Mouse (Mus musculus): ENCODE data around the gene Aldob. TPM values are rescaled to one million over a fixed set of nuclear protein-coding genes. Genes with fewer than 3 reads are reported as not detected.

The Aldob gene
- total RNA-seq, 2 experiments from 2014 or later: not detected

DNA sequence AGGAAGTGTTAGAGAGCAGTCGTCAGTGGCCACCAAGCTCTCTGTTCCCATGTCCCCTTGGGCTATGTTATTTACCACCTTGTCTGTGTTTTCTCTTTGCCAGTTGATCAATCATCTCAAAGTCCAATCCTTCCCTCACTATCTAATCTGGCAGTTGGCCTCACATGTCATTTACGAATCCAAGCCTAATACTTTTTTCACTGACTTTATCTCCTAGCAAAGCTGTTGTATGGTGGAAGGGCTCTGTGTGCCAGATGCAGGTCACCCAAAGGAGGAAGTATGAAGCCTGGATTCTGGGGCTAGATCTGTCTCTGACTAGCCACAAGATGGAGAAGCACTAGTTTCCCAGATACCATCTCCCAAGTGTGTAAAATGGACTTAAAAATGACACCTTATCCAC lies 8.8 kb upstream of the Aldob start:
- intact Hi-C loops (cut with DNase I): no loop called here
- no peak overlapping the region for H3K4me3 ChIP-seq
- H3K27ac ChIP-seq: no peak overlapping the region
- DNase-seq: no peak
- TF ChIP-seq CTCF (IDR thresholded peaks at IDR 0.05): no peak

- TF ChIP-seq CTCF (IDR thresholded peaks at IDR 0.05): no peak
- DNase-seq: no peak
- Histone ChIP-seq H3K4me3 (no peak overlapping the region), H3K27ac (no peak overlapping the region)
- intact Hi-C loops (cut with DNase I): no loop called here
These were observed 8.0 kb upstream of the Aldob start for GRCm38 (mm10) chr4:49557375-49557774.

DNA sequence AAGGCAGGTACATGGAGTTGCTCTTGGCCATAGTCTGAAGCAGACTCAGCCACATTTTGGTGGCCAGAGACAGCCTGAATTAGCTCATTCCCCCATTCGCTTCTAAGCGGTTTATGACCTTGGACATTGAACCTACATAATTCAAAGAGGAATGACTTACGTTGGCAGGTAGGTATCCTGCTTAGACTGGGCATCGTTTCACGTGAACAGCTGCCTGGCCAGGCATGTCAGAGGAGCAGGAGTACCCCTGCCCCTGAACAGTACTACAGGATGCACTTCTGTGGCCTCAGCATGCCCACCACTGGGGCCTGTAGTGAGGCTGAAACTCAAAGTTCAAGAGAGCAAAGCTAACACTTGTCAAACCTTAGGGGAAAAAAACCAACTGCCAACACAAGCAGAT lies 4.0 kb upstream of the Aldob start:
- intact Hi-C loops (cut with DNase I): no loop called here
- no peak for TF ChIP-seq CTCF (IDR thresholded peaks at IDR 0.05)
- no peak overlapping the region for H3K4me3 ChIP-seq
- no peak overlapping the region for H3K27ac ChIP-seq
- no peak for DNase-seq

- Histone ChIP-seq H3K4me3 (no peak overlapping the region), H3K27ac (no peak overlapping the region)
- TF ChIP-seq CTCF (IDR thresholded peaks at IDR 0.05): no peak
- intact Hi-C loops (cut with DNase I): no loop called here
- no peak for DNase-seq
These were observed 1.7 kb downstream of the Aldob start for GRCm38 (mm10) chr4:49547544-49548219.

DNA sequence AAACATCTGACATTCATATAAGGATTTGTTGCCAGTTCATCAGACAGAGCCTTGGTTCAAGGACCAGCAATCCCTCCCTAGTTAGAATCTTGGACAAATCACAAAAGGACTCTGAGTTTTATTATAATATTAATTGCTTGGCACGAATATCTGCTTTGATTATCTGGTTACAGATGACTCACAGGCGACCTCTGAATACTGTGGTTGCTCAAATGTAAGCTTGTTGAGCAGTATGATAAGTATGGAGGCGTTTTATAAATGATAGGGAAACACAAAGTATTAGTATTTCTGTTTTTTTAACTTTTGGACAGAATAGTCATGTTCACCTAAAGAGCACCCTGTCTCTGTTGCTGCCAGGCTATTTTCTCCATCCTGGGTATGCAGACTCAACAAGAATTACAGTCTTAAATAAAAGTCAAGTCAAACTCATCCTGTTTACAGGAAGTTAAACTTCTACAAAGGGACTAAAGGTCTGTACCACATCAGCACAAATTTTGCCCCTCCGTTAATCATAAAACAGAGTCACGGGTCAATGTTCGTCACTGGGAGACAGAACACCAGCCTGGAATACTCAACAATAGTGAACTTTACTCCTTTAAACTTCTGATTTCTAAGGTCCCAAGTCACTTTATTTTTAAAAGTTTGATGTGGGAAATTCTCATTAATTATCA lies 2.3 kb downstream of the Aldob start:
- DNase-seq: no peak
- TF ChIP-seq CTCF (IDR thresholded peaks at IDR 0.05): no peak
- H3K4me3 ChIP-seq: no peak overlapping the region
- H3K27ac ChIP-seq: no peak overlapping the region
- intact Hi-C loops (cut with DNase I): no loop called here

GRCm38 (mm10) chr4:49546026-49546425 lies 3.3 kb downstream of the Aldob start:
- no peak for TF ChIP-seq CTCF (IDR thresholded peaks at IDR 0.05)
- intact Hi-C loops (cut with DNase I): no loop called here
- no peak for DNase-seq
- H3K27ac ChIP-seq: no peak overlapping the region
- no peak overlapping the region for H3K4me3 ChIP-seq

- intact Hi-C loops (cut with DNase I): no loop called here
- DNase-seq: peak; percentile 48
- TF ChIP-seq CTCF (IDR thresholded peaks at IDR 0.05): no peak
- Histone ChIP-seq H3K4me3 (no peak overlapping the region), H3K27ac (no peak overlapping the region)
These were observed 8.4 kb downstream of the Aldob start for GRCm38 (mm10) chr4:49540966-49541365.

DNA sequence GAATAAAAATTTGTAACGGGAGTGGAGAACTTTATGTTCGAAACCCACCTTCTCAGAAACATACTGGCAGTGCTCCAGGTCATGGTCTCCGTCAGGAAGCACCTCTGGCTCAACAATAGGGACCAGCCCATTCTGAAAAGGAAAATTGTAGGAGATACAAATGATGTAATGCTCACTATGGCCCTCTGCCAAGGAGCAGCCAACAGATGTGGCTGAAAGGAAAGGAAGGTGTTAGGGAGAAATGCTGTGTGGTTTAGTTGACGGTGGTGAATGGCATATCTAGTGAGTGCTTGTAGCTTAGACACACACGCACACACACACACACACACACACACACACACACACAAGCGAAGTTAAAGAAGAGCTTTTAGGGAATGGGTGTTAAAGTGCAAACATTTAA lies 9.7 kb downstream of the Aldob start:
- H3K27ac ChIP-seq: no peak overlapping the region

GRCm38 (mm10) chr4:49536671-49537070 lies 12.7 kb downstream of the Aldob start:
- Histone ChIP-seq H3K27ac (no peak overlapping the region), H3K4me3 (no peak overlapping the region)
- intact Hi-C loops (cut with DNase I): no loop called here
- DNase-seq: no peak
- TF ChIP-seq CTCF (IDR thresholded peaks at IDR 0.05): no peak

More for the DNA sequence above, 9.7 kb downstream of the Aldob start:
- no peak overlapping the region for H3K4me3 ChIP-seq
- TF ChIP-seq CTCF (IDR thresholded peaks at IDR 0.05): no peak
- DNase-seq: no peak
- intact Hi-C loops (cut with DNase I): no loop called here

DNA sequence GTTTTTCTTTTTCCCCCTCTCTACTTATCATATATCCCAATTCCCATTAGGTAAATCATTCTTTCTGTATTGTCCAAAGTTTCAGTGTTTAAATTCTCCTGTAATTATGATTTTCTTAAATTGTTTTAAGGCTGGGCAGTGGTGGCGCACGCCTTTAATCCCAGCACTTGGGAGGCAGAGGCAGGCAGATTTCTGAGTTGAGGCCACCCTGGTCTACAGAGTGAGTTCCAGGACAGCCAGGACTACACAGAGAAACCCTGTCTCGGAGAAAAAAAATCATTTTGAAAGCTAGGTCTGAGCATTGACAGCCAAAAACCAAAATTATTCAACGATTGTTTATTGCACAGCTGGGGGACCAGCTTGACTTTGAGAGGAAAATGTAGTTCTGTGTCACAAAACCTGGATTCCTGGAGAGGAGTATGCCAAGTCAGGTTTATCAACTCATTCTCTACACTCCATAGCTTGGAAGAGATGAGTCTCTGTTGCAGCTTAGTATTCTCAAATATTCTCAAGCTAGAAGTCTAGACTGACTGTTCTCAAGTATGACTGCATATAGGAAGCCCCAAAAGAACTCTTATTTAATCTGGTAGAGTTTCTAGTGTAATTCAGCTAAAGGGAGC lies 13.6 kb downstream of the Aldob start:
- H3K27ac ChIP-seq: no peak overlapping the region
- no peak for TF ChIP-seq CTCF (IDR thresholded peaks at IDR 0.05)
- DNase-seq: no peak
- H3K4me3 ChIP-seq: no peak overlapping the region
- intact Hi-C loops (cut with DNase I): no loop called here

DNA sequence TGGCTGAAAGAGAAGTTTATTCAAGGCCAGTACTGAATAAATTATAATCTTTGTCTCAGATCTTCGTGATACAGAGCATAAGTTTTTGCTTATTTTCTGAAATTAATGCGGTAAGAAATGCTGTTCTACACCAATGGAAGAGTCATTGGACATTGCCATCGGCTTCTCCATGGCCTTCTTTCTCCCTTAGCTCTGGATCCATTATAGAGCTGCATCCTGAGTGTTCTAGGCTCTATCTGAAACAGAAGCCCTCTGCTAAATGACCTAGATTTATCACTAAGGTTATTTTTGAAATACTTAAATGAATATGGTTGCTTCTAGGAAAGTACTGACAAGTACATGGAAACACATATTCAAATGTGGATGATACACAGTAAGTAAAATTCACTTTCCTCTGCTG lies 14.3 kb downstream of the Aldob start:
- no peak overlapping the region for H3K4me3 ChIP-seq
- no peak overlapping the region for H3K27ac ChIP-seq
- no peak for TF ChIP-seq CTCF (IDR thresholded peaks at IDR 0.05)
- no peak for DNase-seq
- intact Hi-C loops (cut with DNase I): no loop called here

GRCm38 (mm10) chr4:49522576-49522975 lies 26.8 kb downstream of the Aldob start:
- intact Hi-C loops (cut with DNase I): no loop called here
- TF ChIP-seq CTCF (IDR thresholded peaks at IDR 0.05): no peak
- DNase-seq: peak; percentile 21
- Histone ChIP-seq H3K27ac (no peak overlapping the region), H3K4me3 (peak overlapping the region; percentile 95; the same call in 1 of the 2 replicates)

DNA sequence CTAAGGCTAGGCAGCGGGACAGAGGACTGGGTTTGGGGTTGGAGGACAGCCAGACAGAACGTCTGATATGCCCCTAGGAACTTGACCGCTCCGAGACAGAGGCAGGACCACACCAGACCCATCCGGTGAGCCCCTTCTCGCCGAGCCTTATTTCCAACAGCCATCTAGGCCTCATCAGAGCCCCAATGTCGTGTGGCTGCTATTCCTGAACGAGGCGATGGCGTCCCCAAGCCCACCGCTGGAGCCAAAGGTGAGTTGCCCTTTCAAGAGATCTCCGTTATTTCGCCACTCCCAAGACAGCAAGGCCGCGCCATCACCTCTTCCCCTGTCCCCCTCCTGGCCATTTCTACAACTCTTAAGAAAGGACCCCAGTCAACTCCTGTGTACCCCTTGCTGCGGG lies 28.0 kb downstream of the Aldob start:
- no peak for DNase-seq
- intact Hi-C loops (cut with DNase I): loop anchor here (2.0 kb wide), 1 partner anchor 109 kb away; no protein-coding TSS in a partner anchor
- peak overlapping the region; percentile 95 for H3K4me3 ChIP-seq

More for the DNA sequence above, 28.0 kb downstream of the Aldob start:
- H3K27ac ChIP-seq: peak overlapping the region; percentile 94
- TF ChIP-seq CTCF (IDR thresholded peaks at IDR 0.05): no peak; the same call in 1 of the 2 replicates
